Mouse (Mus musculus): ENCODE results near the gene Bmper.

DNA sequence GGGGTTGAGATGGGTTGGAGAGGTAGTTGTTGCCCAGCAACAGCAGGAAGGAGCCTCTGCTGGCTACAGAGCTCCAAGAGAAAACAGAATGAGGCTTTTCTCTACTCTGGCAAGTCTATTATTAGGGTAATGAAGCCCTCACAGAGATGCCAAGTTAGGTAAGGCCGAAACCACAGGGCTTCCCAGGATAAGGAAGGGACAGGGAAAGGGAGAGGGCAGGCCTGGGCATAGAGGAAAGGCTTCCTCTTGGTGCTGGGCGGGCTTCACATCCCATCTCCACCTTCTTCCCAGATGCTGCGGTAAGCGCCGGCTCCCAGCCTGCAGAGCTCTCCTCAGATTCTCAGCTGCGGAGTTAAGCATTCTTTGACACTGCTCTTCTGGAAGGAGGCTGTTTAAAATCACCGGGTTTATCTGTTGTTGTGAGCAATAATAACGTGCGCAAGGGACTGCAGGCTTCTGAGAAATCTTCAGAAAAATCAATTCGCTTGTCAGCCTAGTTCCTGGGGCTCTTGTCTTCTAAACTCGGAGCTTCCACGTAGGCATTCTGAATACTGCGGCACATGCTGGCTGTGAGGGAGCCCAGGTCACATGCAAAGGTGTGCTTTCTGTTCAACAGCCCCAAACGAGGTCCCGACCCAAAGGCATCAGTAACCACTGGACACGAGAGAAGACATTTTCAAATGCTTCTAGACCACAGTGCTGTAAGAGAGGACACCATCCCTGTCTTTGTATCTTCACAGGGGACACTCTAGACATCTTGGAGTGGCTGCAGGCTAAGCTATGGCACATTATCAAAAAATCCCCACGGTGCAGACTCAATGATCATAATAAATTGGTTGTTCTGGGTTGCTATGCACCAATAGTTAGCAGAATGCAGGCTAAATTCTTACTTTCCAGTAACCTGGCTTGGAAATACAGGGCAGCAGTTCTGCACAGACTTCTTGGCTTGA lies 18.3 kb upstream of the Bmper start:
- TF ChIP-seq CTCF (IDR thresholded peaks at IDR 0.05; ENCODE audit: low read depth) (no peak), EP300 (optimal IDR thresholded peaks at IDR 0.05) (no peak)

Measured in stomach, postnatal 0 days (tissue).